Mouse (Mus musculus) kidney, adult 18-20 months (tissue): Measurements from ENCODE around the gene Mrps24.

Source experiments
- DNase-seq: peaks from one replicate; pipeline ENCODE4 v3.0.0; 2021

Gene Mrps24

GRCm38 (mm10) chr11:5715630-5716105 is at the start of gene Mrps24:
Gene Mrps24 (minus strand): TSS chr11:5715680.
- DNase-seq: no peak

- no peak for DNase-seq
These were observed 47.1 kb upstream of the Mrps24 start for GRCm38 (mm10) chr11:5762633-5762982.

GRCm38 (mm10) chr11:5761820-5762632 is 46.5 kb upstream of the Mrps24 start, which contains the start of gene Urgcp:
Gene Urgcp (minus strand): TSS chr11:5762376.
- DNase-seq: peak; percentile 96

GRCm38 (mm10) chr11:5753755-5754154 is 38.3 kb upstream of the Mrps24 start:
- no peak for DNase-seq

- DNase-seq: no peak
These were observed 29.5 kb upstream of the Mrps24 start for GRCm38 (mm10) chr11:5744951-5745350.

GRCm38 (mm10) chr11:5742106-5742505 is 26.6 kb upstream of the Mrps24 start:
- DNase-seq: no peak

GRCm38 (mm10) chr11:5740965-5741627 is 25.6 kb upstream of the Mrps24 start:
- DNase-seq: peak; percentile 86

GRCm38 (mm10) chr11:5740599-5740964 is 25.1 kb upstream of the Mrps24 start:
- no peak for DNase-seq

- peak; percentile 68 for DNase-seq
These were observed 24.4 kb upstream of the Mrps24 start for GRCm38 (mm10) chr11:5739846-5740245.

GRCm38 (mm10) chr11:5738888-5739632 is 23.6 kb upstream of the Mrps24 start:
- no peak for DNase-seq

- no peak for DNase-seq
These were observed 21.7 kb upstream of the Mrps24 start for GRCm38 (mm10) chr11:5737137-5737536.

- DNase-seq: no peak
These were observed 18.8 kb upstream of the Mrps24 start for GRCm38 (mm10) chr11:5734323-5734722.

- no peak for DNase-seq
These were observed 16.9 kb upstream of the Mrps24 start for GRCm38 (mm10) chr11:5732401-5732800.

GRCm38 (mm10) chr11:5729582-5729981 is 14.1 kb upstream of the Mrps24 start:
- no peak for DNase-seq

GRCm38 (mm10) chr11:5718611-5719354 is 3.3 kb upstream of the Mrps24 start:
- DNase-seq: no peak

- peak; percentile 2 for DNase-seq
These were observed 1.6 kb upstream of the Mrps24 start for GRCm38 (mm10) chr11:5716938-5717705.

GRCm38 (mm10) chr11:5716246-5716645 is 766 bp upstream of the Mrps24 start:
- DNase-seq: no peak

GRCm38 (mm10) chr11:5715179-5715578 is 301 bp downstream of the Mrps24 start:
- DNase-seq: no peak

GRCm38 (mm10) chr11:5707530-5708353 is 7.7 kb downstream of the Mrps24 start:
- peak; percentile 91 for DNase-seq

- no peak for DNase-seq
These were observed 8.5 kb downstream of the Mrps24 start for GRCm38 (mm10) chr11:5706874-5707529.
